Mouse (Mus musculus): Measurements from ENCODE around the gene Slc41a3. TPM values are rescaled to one million over a fixed set of nuclear protein-coding genes. Genes with fewer than 3 reads are reported as not detected.

Slc41a3 gene
- total and polyA plus RNA-seq, 2 experiments from 2014 or later: 7.9 to 9.4 TPM

DNA sequence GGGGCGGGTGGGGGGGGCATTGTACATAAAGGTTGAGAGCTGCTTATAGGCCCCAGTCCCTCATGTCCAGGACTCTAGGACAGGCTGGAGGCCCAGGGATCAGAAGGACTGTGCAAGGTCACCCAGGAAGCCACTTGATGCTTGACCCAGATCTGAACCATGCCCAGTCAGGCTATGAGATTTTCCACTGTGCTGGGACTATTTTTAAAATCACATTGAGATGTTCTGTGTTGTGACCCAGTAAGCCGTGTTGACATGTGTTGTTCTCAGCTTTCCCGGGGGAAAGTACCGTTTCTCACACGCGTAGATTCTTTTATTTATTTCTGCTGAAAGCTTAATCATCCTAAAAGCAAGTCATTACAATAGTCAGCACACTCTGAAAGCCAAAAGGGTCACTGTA is 11.5 kb downstream of the Slc41a3 start:
- no peak for ATAC-seq
- DNase-seq: no peak

DNA sequence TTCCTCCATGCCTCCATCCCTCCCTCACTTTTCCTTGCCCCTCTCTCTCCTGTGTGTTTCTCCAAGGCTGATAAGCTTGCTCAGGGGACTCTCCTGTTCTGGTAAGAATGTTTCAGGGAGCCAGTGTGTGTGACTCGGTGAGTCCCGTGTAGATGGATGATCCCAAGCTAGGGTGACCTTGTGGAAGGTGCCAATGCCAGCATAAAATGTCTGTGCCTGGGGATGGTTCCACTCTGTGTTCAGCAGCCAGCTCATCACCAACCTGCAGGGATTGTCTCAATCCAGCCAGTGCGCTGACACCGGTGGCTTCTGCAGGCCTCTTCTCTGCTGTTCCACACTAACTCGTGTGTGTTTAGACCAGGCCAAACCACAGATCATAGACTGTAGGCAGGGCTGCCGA is 12.0 kb downstream of the Slc41a3 start:
- Histone ChIP-seq H3K4me1 (ENCODE audit: insufficient read depth) (no peaks in the 10 kb centered on the region), H3K4me3 (ENCODE audit: low read depth, low read length) (no peak overlapping the region), H3K4me2 (ENCODE audit: low read depth) (no peak overlapping the region), H3K27ac (ENCODE audit: low read depth, low read length) (no peak overlapping the region), H3K9me3 (ENCODE audit: low read length) (no peaks in the 10 kb centered on the region), H3K36me3 (ENCODE audit: insufficient read depth) (no peaks in the 10 kb centered on the region), H3K9ac (no peak overlapping the region), H3K27me3 (ENCODE audit: insufficient read depth, low read length) (no peaks in the 10 kb centered on the region)
- no peak for TF ChIP-seq CTCF (IDR thresholded peaks at IDR 0.05; ENCODE audit: low read depth)
- DNase-seq (no peak), ATAC-seq (no peak)
- WGBS: 93% methylated on average over 6 of the region's 6 CpGs

More for the DNA sequence above, 11.5 kb downstream of the Slc41a3 start:
- no peak for TF ChIP-seq CTCF (IDR thresholded peaks at IDR 0.05; ENCODE audit: low read depth)
- no peaks in the 10 kb centered on the region for H3K36me3 ChIP-seq (ENCODE audit: insufficient read depth)
- no peaks in the 10 kb centered on the region for H3K9me3 ChIP-seq (ENCODE audit: low read length)
- H3K27me3 ChIP-seq (ENCODE audit: insufficient read depth, low read length): no peaks in the 10 kb centered on the region
- no peak overlapping the region for H3K4me3 ChIP-seq (ENCODE audit: low read depth, low read length)
- H3K4me1 ChIP-seq (ENCODE audit: insufficient read depth): no peaks in the 10 kb centered on the region
- no peak overlapping the region for H3K27ac ChIP-seq (ENCODE audit: low read depth, low read length)
- no peak overlapping the region for H3K4me2 ChIP-seq (ENCODE audit: low read depth)
- 77% methylated on average over 6 of the region's 6 CpGs for WGBS
- H3K9ac ChIP-seq: no peak overlapping the region

DNA sequence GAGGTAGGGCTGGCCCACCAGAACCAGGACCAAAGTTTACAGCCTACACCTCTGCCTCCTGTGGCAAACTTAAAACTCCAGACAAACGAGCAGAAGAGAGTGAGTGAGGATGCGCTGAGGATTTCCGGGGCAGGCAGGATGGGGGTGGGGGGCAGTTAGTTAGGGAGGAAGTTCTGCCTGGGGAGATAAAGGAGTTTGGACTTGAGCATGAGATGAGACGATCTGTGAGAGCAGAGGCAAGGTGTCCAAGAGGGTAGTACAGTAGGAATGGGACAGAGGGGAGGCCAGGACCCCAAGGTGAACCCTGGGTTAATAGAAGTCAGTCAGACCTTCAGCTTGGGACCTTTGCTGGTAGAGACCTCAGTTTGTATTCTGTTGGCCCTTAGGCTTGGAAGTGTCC is 13.7 kb downstream of the Slc41a3 start:
- DNase-seq (no peak), ATAC-seq (no peak)
- no peaks in the 10 kb centered on the region for H3K27me3 ChIP-seq (ENCODE audit: insufficient read depth, low read length)
- no peak overlapping the region for H3K27ac ChIP-seq (ENCODE audit: low read depth, low read length)
- 83% methylated on average over 4 of the region's 4 CpGs for WGBS
- H3K9ac ChIP-seq: no peak overlapping the region
- no peak overlapping the region for H3K4me2 ChIP-seq (ENCODE audit: low read depth)
- H3K9me3 ChIP-seq (ENCODE audit: low read length): no peaks in the 10 kb centered on the region
- no peaks in the 10 kb centered on the region for H3K4me1 ChIP-seq (ENCODE audit: insufficient read depth)
- no peak overlapping the region for H3K4me3 ChIP-seq (ENCODE audit: low read depth, low read length)
- TF ChIP-seq CTCF (IDR thresholded peaks at IDR 0.05; ENCODE audit: low read depth): no peak
- H3K36me3 ChIP-seq (ENCODE audit: insufficient read depth): no peaks in the 10 kb centered on the region

DNA sequence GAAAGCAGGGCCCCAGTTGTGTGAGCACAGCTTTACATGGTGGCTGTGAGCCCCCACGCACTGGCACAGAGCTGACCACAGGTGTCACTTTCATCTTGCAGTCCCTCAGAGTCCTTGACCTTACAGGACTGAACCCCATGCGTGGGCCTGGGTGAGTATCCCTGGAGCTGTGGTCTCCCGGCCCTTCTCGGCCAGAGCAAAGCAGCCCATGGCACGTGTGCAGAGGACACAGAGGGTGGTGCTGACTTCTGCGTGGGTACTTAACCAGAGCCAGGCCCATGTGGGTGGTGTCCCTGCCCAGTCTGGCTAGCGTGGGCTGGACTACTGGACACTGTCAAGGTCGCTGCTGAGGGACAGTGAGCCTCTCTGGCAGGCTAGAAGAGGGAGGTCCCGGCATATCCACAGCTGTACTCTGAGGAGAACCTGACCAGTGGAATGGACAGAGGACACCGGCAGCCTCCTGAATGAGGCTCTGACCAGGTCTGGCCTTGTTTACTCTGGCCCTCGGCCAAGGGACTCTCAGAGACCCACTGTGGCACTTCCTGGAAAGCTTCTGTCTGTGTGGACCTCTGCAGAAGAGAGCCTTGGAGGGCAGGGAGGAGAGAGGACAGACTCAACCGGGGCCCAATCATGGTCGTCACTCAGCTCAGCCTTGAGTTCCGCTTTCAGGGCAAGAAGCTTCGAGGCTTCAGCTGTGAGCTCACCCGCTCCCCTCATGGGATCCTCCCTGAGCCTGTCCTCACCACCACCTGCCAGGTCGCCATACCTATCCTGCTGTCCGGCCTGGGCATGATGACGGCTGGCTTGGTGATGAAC is 14.5 kb downstream of the Slc41a3 start:
- H3K4me1 ChIP-seq (ENCODE audit: insufficient read depth): no peaks in the 10 kb centered on the region
- 83% methylated on average over 19 of the region's 19 CpGs for WGBS
- no peaks in the 10 kb centered on the region for H3K9me3 ChIP-seq (ENCODE audit: low read length)
- DNase-seq: no peak
- no peak overlapping the region for H3K4me2 ChIP-seq (ENCODE audit: low read depth)
- H3K27ac ChIP-seq (ENCODE audit: low read depth, low read length): no peak overlapping the region
- ATAC-seq: no peak
- no peak overlapping the region for H3K9ac ChIP-seq
- H3K4me3 ChIP-seq (ENCODE audit: low read depth, low read length): no peak overlapping the region
- H3K36me3 ChIP-seq (ENCODE audit: insufficient read depth): no peaks in the 10 kb centered on the region
- no peaks in the 10 kb centered on the region for H3K27me3 ChIP-seq (ENCODE audit: insufficient read depth, low read length)
- no peak for TF ChIP-seq CTCF (IDR thresholded peaks at IDR 0.05; ENCODE audit: low read depth)

DNA sequence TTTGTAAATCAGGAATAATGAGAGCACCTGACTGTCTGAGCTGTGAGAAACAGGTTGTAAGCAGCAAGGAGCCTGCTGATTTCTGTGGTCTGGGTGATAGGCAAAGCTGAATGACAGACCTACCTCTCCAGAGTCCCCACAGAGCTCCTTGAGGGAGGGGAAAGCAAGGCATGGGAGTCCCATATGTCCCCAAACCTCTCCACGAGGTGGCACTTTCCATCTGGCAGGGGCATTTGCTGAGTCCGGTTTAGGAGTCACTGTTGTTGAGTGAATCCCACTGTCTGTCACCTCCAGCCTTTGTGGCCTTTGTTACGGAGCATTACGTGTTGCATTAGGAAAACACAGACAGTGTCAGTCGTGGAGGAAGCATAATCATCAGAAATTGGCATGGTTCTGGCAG is 15.4 kb downstream of the Slc41a3 start:
- no peak overlapping the region for H3K4me3 ChIP-seq (ENCODE audit: low read depth, low read length)
- H3K9me3 ChIP-seq (ENCODE audit: low read length): no peaks in the 10 kb centered on the region
- no peak overlapping the region for H3K4me2 ChIP-seq (ENCODE audit: low read depth)
- 73% methylated on average over 5 of the region's 5 CpGs for WGBS
- no peaks in the 10 kb centered on the region for H3K36me3 ChIP-seq (ENCODE audit: insufficient read depth)
- DNase-seq (no peak), ATAC-seq (no peak)
- H3K9ac ChIP-seq: no peak overlapping the region
- H3K27ac ChIP-seq (ENCODE audit: low read depth, low read length): no peak overlapping the region
- no peaks in the 10 kb centered on the region for H3K27me3 ChIP-seq (ENCODE audit: insufficient read depth, low read length)
- TF ChIP-seq CTCF (IDR thresholded peaks at IDR 0.05; ENCODE audit: low read depth): no peak
- H3K4me1 ChIP-seq (ENCODE audit: insufficient read depth): no peaks in the 10 kb centered on the region

DNA sequence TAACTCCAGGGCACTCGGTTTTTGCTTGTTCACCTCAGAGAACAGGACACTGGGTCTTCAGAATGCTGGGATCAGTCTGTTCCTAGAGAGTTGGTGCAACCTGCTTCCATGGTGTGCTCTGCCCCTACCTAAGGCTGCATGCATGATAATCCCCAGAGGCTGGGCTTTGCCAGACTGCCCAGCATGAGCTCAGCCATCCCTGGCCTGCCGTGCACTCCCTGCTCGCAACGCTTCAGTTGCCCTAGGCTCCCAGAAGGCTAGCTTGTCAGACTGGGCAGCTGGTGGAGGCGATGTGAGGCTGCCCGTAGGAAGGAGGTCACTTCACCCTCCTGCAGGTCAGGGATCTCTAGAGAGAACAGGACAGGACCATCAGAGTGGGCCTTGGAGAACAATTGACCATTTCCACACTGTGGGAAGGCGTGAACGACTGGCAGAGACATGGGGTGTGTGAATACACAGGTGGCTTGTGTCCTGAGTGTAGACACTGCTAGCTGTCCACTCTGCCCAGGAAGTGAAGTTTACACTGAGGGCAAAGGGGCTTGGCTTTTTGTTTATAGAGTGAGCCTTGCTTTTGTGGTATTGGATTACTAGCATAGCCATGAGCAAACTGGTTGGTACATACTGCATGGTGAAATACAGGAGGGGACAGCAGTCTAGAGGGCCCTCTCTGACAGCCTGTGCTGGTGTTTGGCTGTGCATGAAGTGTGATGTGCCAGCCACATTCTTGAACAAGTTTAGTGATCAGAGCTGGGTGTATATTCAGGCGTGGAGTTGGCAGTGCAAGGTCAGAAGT is 16.5 kb downstream of the Slc41a3 start:
- Histone ChIP-seq H3K4me2 (ENCODE audit: low read depth) (no peak overlapping the region), H3K4me1 (ENCODE audit: insufficient read depth) (no peaks in the 10 kb centered on the region), H3K9me3 (ENCODE audit: low read length) (no peaks in the 10 kb centered on the region), H3K27me3 (ENCODE audit: insufficient read depth, low read length) (no peaks in the 10 kb centered on the region), H3K36me3 (ENCODE audit: insufficient read depth) (no peaks in the 10 kb centered on the region), H3K27ac (ENCODE audit: low read depth, low read length) (no peak overlapping the region), H3K9ac (no peak overlapping the region), H3K4me3 (ENCODE audit: low read depth, low read length) (no peak overlapping the region)
- 53% methylated on average over 9 of the region's 9 CpGs for WGBS
- ATAC-seq: no peak
- TF ChIP-seq CTCF (IDR thresholded peaks at IDR 0.05; ENCODE audit: low read depth): no peak
- no peak for DNase-seq

DNA sequence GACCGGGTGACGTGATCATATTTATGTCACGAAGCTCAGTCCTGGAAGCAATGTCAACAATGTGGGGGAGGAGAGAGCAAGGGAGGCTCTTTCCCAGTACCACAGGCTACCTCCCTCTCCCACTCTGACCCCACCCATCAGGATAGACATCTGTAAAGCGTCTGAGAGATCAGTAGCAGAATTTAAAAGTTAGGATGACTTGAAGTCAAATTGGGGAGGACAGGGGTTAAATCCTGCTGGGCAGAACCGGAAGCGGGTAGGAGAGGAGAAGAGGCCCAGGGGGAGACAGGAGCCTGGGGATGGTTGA is 17.0 kb downstream of the Slc41a3 start:
- WGBS: 86% methylated on average over 6 of the region's 6 CpGs
- DNase-seq (no peak), ATAC-seq (no peak)
- no peaks in the 10 kb centered on the region for H3K9me3 ChIP-seq (ENCODE audit: low read length)
- no peak overlapping the region for H3K27ac ChIP-seq (ENCODE audit: low read depth, low read length)
- H3K36me3 ChIP-seq (ENCODE audit: insufficient read depth): no peaks in the 10 kb centered on the region
- H3K4me2 ChIP-seq (ENCODE audit: low read depth): no peak overlapping the region
- no peak overlapping the region for H3K4me3 ChIP-seq (ENCODE audit: low read depth, low read length)
- TF ChIP-seq CTCF (IDR thresholded peaks at IDR 0.05; ENCODE audit: low read depth): no peak
- no peaks in the 10 kb centered on the region for H3K27me3 ChIP-seq (ENCODE audit: insufficient read depth, low read length)
- no peaks in the 10 kb centered on the region for H3K4me1 ChIP-seq (ENCODE audit: insufficient read depth)
- no peak overlapping the region for H3K9ac ChIP-seq
